Mouse (Mus musculus) forebrain, embryonic 12.5 days (tissue): ENCODE results near the gene Tmem254a. TPM values are rescaled to one million over a fixed set of nuclear protein-coding genes. Genes with fewer than 3 reads are reported as not detected.
"Not testable (repeated sequence)": the region's sequence is repeated elsewhere in the genome, so short reads cannot be mapped to it uniquely, and the experiment has no call there.

ENCODE experiments used
- ATAC-seq: fragments of 200-750 bp; cut with Nextera tagmentation; 2 replicates; pipeline ENCODE4 v1.8.0; 2017; ENCODE audit warnings: moderate TSS enrichment; ENCODE audit not compliant: low FRiP score
- H3K27ac ChIP-seq: fragments of 300-500 bp; sonication (generic); 2 replicates; pipeline ENCODE4 v1.5.1; 2016; ENCODE audit warnings: mild to moderate bottlenecking
- H3K27me3 ChIP-seq: fragments of 300-500 bp; sonication (generic); 2 replicates; pipeline ENCODE4 v1.6.1; 2016; ENCODE audit warnings: mild to moderate bottlenecking
- H3K36me3 ChIP-seq: fragments of 300-500 bp; sonication (generic); replicated peaks from 2 replicates; pipeline ENCODE4 v1.6.1; 2016; ENCODE audit warnings: mild to moderate bottlenecking
- H3K4me1 ChIP-seq: fragments of 300-500 bp; sonication (generic); 2 replicates; pipeline ENCODE4 v1.6.1; 2016
- H3K4me2 ChIP-seq: fragments of 300-500 bp; sonication (generic); 2 replicates; pipeline ENCODE4 v1.6.1; 2016; ENCODE audit warnings: mild to moderate bottlenecking, moderate library complexity
- H3K4me3 ChIP-seq: fragments of 300-500 bp; sonication (generic); replicated peaks from 2 replicates; pipeline ENCODE4 v1.5.1; 2016; ENCODE audit warnings: mild to moderate bottlenecking
- H3K9ac ChIP-seq: fragments of 300-500 bp; sonication (generic); 2 replicates; pipeline ENCODE4 v1.6.1; 2016; ENCODE audit warnings: mild to moderate bottlenecking
- H3K9me3 ChIP-seq: fragments of 300-500 bp; sonication (generic); 2 replicates; pipeline ENCODE4 v1.6.1; 2016
- WGBS: fragments of 180-500 bp; shearing (Covaris S2); methylation state at CpG from one replicate; pipeline ENCODE4 v1.1.7; 2016; 5-methylcytosine and 5-hydroxymethylcytosine counted together
- polyA plus RNA-seq: library from polyadenylated mRNA; unstranded; fragments of >200 nt; fragmentation: Nextera tagmentation; extraction: Ambion mirVana; gene quantifications from 2 replicates; pipeline ENCODE4 v1.2.1, GENCODE M21; 2016

Gene Tmem254a
- 1.1 and 2.7 TPM in 2 replicates for polyA plus RNA-seq

DNA sequence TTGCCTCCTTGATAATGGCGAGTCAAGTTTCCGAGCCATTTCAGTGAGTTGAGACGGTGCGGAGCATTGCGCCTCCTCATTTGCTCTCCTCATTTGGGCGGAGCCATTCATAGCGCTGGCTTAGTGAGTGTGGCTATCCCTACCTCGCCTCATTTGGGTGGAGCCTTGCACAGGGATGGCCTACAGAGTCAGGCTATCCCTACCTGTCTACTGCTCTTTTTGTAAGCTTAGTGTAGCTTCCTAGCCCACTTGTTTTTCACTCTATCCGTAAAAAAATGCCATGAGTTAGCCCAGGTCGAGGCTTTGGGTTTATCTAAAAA is at the start of gene Tmem254a:
Gene Tmem254a, minus strand, starts transcription at position 111 of the 320 bp plus-strand sequence.
- H3K9ac ChIP-seq, H3K9me3 ChIP-seq, H3K27me3 ChIP-seq, H3K27ac ChIP-seq, H3K36me3 ChIP-seq, H3K4me1 ChIP-seq, H3K4me3 ChIP-seq, H3K4me2 ChIP-seq: not testable (repeated sequence)
- ATAC-seq: peak; percentile 77; the same call in 1 of the 2 replicates
- WGBS: no CpG with 5 or more reads among the region's 10 CpGs

DNA sequence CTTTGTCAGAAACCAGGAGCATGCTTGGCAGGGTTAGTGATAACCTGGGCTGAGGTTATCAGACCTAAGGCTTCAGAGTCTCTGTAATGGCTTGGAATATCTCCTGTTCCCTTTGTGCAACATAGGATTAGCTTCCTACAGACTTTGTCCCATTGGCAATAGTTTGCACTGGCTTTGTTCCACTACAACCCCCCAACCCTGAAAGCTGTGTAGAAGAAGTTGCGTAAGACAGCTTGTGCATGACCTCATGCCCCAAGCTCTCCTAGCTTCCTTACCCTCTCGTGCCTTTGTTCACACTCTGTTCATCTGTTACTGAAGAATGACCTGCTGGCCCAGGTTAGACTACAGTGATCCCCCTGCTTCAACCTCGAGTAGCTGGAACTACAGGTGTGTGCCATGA is 30.4 kb upstream of the Tmem254a start:
- not testable (repeated sequence) for H3K9me3 ChIP-seq, H3K4me1 ChIP-seq, ATAC-seq, H3K27me3 ChIP-seq, H3K36me3 ChIP-seq, H3K4me3 ChIP-seq, H3K4me2 ChIP-seq, H3K9ac ChIP-seq, H3K27ac ChIP-seq
- WGBS: no CpG with 5 or more reads among the region's 3 CpGs

DNA sequence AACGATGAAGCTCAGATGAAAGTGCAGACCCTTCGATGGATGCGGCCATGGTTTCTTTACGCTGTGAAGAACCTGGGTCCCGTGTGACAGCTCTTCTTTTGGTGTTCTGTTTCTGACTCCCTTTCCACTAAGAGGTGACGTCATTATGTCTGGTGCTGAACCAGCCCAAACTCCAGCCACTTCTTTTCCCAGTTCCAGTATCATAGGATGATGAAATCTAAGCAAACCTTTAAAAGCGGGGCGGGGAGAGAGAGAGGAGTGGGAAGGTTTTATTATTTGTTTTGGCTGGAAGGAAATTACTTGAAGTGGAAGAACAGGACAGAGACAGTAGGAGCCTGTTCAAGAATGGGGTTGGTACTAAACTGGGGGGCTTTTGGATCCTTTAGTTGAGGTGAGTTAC is 10.5 kb upstream of the Tmem254a start, which contains the start of gene Cphx1:
Gene Cphx1, plus strand, starts transcription at position 301 of the 400 bp plus-strand sequence.
- not testable (repeated sequence) for H3K36me3 ChIP-seq, H3K4me2 ChIP-seq, ATAC-seq, H3K9ac ChIP-seq, H3K4me3 ChIP-seq, H3K4me1 ChIP-seq, H3K9me3 ChIP-seq, H3K27ac ChIP-seq, H3K27me3 ChIP-seq
- WGBS: no CpG with 5 or more reads among the region's 8 CpGs

DNA sequence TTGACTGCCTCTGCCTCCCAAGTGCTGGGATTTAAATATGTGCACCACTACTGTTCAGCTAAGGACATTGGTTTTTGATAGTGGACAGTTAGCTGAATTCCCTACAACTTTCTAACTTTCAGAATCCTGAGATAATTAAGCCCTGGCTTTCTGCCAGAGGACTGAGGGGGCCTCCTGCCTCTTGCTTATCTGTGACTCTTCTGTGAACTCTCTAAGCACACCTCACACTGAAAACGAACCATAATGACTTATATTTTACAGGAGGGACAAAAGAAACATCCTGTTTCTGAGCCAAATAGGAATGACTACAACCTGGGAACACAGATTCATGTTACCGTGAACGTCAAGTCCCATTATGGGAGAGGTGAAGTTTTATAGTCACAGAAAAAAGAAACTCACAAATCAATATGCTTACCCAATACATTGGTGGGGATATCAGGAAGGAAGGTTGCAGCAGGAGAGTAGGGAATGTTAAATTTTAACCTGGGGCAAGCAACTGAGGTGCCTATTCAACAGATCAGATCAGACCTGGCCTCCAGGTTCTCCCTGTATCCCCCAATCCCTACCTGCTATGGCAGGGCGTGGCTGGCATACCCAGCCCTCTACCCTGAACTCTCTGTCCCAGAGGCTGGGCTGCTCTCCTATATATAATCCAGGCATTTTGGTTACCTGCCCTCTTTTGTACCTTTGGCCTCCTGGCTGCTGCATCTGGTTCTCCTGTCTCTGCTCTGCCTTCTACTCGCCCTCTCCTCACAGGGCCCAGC is 9.6 kb upstream of the Tmem254a start:
- H3K9ac ChIP-seq, H3K27ac ChIP-seq, H3K9me3 ChIP-seq, H3K4me2 ChIP-seq, H3K27me3 ChIP-seq, ATAC-seq, H3K4me1 ChIP-seq, H3K4me3 ChIP-seq, H3K36me3 ChIP-seq: not testable (repeated sequence)
- no CpG with 5 or more reads among the region's 5 CpGs for WGBS

DNA sequence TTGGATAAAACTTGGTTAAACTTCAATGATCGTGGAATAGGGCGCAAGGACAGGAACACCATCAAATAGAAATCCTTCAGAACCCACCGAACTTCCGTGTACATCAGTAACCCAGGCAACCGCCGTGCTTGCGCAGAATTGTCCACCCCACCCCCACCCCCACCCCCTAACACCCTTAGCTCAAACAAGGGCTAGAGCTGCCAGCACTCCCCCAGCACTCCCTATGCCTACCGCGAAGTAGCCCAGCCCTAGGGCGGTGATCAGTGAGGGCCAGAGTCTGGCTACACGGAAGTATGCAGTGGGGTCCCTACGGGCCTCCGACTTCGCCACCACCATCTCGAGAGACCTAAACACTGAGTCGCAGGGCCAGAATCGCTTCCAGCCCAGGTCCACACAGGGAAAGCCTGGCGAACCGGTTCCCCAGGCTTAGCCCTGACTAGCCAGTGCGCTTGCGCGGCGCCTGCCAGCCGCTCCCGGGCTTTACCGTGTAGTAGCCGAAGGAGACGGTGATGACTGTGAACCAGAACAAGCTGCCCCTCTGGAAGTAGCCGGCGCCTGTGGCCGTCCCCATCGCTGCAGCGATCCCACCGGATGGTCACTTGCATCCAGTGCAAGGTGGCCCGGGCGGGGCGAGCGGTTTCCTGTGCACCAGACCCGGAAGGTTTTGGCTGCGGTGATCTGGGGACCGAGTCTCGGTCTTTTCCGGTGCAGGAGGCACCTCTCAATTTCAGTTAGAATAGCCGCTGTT is 484 bp downstream of the Tmem254a start:
- H3K27ac ChIP-seq, H3K27me3 ChIP-seq, H3K4me2 ChIP-seq, H3K4me1 ChIP-seq, H3K4me3 ChIP-seq, H3K36me3 ChIP-seq, H3K9me3 ChIP-seq, H3K9ac ChIP-seq: not testable (repeated sequence)
- no CpG with 5 or more reads among the region's 44 CpGs for WGBS
- ATAC-seq: peak; percentile 78

DNA sequence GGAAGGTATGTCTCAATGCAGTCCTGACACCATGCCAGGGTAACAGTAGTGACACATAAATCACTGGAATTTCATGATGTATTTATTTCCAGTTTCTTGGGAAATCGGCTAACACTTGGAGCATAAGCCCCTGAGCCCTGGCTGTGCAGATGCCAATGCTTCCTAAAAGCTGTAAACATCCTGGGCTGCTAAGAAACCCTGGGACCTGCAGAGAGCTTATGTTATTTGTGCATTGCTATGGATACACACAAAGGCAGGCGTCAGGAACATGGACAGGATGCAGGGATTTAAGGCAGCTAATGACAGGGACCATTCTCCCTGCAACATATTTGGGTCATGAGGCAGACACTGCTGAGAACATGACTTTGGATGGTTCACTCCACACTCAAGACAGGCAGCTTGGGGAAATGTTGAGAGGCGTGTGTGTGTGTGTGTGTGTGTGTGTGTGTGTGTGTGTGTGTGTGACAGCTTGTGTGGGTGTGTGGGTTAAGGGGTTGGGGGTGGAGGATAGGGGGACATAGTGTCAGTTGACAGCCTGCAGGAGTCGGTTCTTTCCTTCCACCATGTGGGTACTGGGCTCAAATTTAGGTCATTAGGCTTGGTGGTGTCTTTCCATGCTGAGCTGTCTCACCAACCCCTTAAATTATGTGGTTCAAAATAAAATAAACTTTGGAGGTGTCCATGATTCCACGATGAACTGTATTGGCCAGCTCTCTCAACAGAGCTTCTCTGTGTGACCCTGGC is 8.9 kb downstream of the Tmem254a start:
- not testable (repeated sequence) for H3K4me3 ChIP-seq, H3K4me2 ChIP-seq, H3K27me3 ChIP-seq, H3K4me1 ChIP-seq, H3K27ac ChIP-seq, ATAC-seq, H3K9ac ChIP-seq, H3K9me3 ChIP-seq, H3K36me3 ChIP-seq
- WGBS: no CpG with 5 or more reads among the region's 5 CpGs

DNA sequence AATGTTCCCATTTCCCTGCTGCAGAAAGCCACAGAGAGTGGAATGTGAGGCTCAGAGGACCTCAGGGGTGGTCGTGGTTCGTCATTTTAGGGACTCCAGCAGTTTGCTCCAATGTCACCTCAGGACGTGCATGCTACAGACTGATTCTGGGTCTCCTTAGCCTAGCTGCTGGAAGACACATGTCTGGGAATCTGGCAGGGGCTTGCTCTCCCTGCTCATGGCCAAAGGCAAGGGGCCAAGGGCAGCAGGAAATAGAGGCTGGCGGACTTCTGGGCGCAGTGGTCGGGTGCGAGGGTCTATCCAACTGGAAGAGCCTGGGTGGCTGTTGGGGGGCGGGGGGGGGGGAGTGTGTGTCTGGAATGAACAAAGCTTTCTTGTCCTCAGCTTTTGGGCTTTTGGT is 18.5 kb downstream of the Tmem254a start:
- H3K4me1 ChIP-seq, H3K9ac ChIP-seq, ATAC-seq, H3K36me3 ChIP-seq, H3K9me3 ChIP-seq, H3K4me3 ChIP-seq, H3K4me2 ChIP-seq, H3K27me3 ChIP-seq, H3K27ac ChIP-seq: not testable (repeated sequence)
- WGBS: no CpG with 5 or more reads among the region's 8 CpGs

DNA sequence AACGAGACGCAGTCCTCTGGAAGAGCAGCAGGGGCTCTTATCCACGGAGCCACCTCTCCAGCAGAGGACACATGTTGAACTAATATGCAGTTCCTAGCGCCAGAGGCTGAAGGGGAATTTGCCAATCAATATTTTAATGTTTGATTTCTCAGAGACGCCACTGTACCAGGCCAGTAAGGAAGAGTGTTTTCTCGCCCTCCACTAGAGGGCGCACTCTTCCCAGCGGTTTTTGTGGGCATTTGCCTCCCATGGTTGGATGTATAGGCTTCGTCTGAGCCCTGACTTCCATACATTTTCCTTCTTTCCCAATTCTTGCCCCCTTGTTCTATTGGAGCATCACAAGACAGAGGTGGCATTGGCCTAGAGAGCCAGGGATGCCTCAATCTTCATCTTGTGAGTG is 20.2 kb downstream of the Tmem254a start:
- not testable (repeated sequence) for H3K4me1 ChIP-seq, H3K27me3 ChIP-seq, ATAC-seq, H3K36me3 ChIP-seq, H3K4me2 ChIP-seq, H3K27ac ChIP-seq, H3K9me3 ChIP-seq, H3K4me3 ChIP-seq, H3K9ac ChIP-seq
- WGBS: no CpG with 5 or more reads among the region's 9 CpGs

DNA sequence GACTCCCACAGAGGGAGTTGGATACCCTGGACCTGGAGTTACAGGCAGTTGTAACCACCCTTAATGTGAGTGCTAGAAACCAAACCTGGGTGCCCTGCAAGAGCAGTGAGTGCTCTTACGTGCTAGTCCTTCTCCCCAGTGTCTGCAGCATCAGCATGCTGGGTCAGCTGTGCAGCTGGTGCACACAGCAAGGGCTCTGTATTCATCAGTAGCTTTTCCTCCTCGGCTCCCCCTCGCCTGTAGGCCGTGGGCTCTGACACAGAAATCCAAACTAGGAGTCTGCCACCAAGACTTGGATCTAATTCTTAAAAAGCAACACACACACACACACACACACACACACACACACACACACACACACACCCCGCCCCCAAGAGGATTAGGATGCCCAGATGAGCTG is 22.2 kb downstream of the Tmem254a start:
- H3K9me3 ChIP-seq, H3K9ac ChIP-seq, H3K4me3 ChIP-seq, H3K27ac ChIP-seq, H3K4me1 ChIP-seq, ATAC-seq, H3K4me2 ChIP-seq, H3K27me3 ChIP-seq, H3K36me3 ChIP-seq: not testable (repeated sequence)
- 30% methylated on average over 1 of the region's 5 CpGs for WGBS

DNA sequence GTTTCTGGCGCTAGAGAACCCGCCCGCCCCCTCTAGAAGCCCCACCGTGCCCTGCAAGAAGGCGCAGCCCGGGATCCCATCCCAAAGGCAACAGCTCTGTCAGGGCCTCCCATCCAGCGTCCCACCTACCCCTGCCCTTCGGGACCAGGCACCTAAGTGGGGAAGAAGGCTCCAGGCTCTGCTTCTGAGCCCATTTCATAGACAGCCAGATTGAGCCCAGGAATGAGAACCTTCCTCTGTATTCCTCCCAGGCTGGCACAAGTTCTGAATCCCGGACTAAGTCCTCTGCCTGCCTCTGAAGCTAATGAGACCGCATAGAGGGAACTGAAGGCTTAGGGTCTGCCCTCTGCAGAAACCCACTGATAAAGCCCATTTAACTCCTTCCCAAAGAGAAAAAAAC is 24.5 kb downstream of the Tmem254a start, which contains the start of gene Plac9a:
Gene Plac9a, minus strand, starts transcription at position 101 of the 400 bp plus-strand sequence.
- not testable (repeated sequence) for H3K27me3 ChIP-seq, ATAC-seq, H3K9ac ChIP-seq, H3K27ac ChIP-seq, H3K36me3 ChIP-seq, H3K4me2 ChIP-seq, H3K9me3 ChIP-seq, H3K4me3 ChIP-seq, H3K4me1 ChIP-seq
- WGBS: no CpG with 5 or more reads among the region's 10 CpGs

DNA sequence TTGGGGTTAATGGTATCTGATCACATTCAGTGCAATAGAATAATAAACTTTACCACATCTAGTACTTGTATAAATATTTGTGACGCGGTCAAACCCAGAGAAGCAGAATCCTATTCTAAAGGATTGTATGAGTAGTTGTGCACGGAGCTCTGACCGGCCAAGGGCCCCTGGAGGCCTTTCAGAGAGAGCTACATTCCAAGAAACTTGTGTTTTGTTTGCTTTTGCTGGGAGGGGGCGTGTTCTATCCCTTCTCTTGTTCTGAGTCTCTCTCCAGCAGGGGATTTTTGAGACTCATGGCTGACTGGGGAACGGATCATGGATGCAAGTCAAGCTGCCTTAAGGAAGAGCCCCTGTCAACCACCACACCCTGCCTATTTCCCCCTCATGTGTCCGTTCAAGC is 31.8 kb downstream of the Tmem254a start:
- not testable (repeated sequence) for H3K27me3 ChIP-seq, H3K9ac ChIP-seq, H3K4me1 ChIP-seq, ATAC-seq, H3K4me2 ChIP-seq, H3K36me3 ChIP-seq, H3K9me3 ChIP-seq, H3K4me3 ChIP-seq, H3K27ac ChIP-seq
- WGBS: no CpG with 5 or more reads among the region's 7 CpGs

DNA sequence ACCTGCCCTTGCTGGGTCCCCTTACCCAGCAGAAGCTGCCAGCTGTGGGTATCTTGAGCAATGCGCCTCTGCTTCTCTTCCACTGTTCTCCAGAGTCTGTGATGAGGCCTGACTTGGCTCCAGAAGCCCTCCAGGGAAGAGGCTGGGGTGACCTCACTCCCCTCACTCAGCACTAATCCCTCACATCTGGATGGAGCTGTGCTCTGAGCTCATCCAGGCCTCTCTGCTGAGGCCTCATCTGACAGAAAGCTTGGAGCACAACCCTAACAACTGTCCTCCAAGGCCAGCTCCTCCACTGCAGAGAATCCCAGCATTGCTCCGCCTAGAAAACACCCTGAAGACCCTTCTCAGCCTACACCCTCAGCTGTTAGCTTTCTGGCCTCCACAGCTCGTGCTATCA is 32.9 kb downstream of the Tmem254a start:
- not testable (repeated sequence) for H3K4me1 ChIP-seq, H3K4me3 ChIP-seq, H3K9ac ChIP-seq, H3K36me3 ChIP-seq, H3K4me2 ChIP-seq, H3K27ac ChIP-seq, H3K27me3 ChIP-seq, H3K9me3 ChIP-seq, ATAC-seq
- no CpG with 5 or more reads among the region's 3 CpGs for WGBS
